Mouse (Mus musculus): ENCODE measurements around the gene Spint5.
A peak's percentile ranks its signal among the peaks of the same experiment; 100 is the strongest.
"Not testable (repeated sequence)": the region's sequence is repeated elsewhere in the genome, so short reads cannot be mapped to it uniquely, and the experiment has no call there.

The Spint5 gene

GRCm38 (mm10) chr2:164715005-164715404 lies at the start of gene Spint5:
Gene Spint5 (plus strand): TSS chr2:164715305.
- DNase-seq, result no peak

GRCm38 (mm10) chr2:164670261-164670660 lies 44.8 kb upstream of the Spint5 start:
- no peak for DNase-seq

GRCm38 (mm10) chr2:164670938-164671337 lies 44.2 kb upstream of the Spint5 start:
- DNase-seq, result no peak

- DNase-seq, result no peak
Observed at GRCm38 (mm10) chr2:164673987-164674386, 41.1 kb upstream of the Spint5 start, which contains the start of gene Wfdc11. Gene Wfdc11 (minus strand): TSS chr2:164674087.

GRCm38 (mm10) chr2:164676103-164676502 lies 39.0 kb upstream of the Spint5 start:
- DNase-seq, result no peak

- DNase-seq, result no peak
Observed at GRCm38 (mm10) chr2:164676916-164677685, 38.0 kb upstream of the Spint5 start.

- DNase-seq, result peak; percentile 93
Observed at GRCm38 (mm10) chr2:164678848-164679625, 36.1 kb upstream of the Spint5 start.

- no peak for DNase-seq
Observed at GRCm38 (mm10) chr2:164679906-164680305, 35.2 kb upstream of the Spint5 start.

GRCm38 (mm10) chr2:164684807-164685206 lies 30.3 kb upstream of the Spint5 start, which contains the start of gene Wfdc13:
Gene Wfdc13 (plus strand): TSS chr2:164685107.
- DNase-seq, result no peak

- no peak for DNase-seq
Observed at GRCm38 (mm10) chr2:164698201-164698600, 16.9 kb upstream of the Spint5 start, which contains the start of gene Spint4. Gene Spint4 (plus strand): TSS chr2:164698501.

GRCm38 (mm10) chr2:164700959-164701358 lies 14.1 kb upstream of the Spint5 start:
- DNase-seq, result no peak

GRCm38 (mm10) chr2:164701761-164702160 lies 13.3 kb upstream of the Spint5 start:
- DNase-seq, result no peak

GRCm38 (mm10) chr2:164704235-164704634 lies 10.9 kb upstream of the Spint5 start:
- no peak for DNase-seq

GRCm38 (mm10) chr2:164705328-164705727 lies 9.8 kb upstream of the Spint5 start:
- DNase-seq, result no peak

- DNase-seq, result no peak
Observed at GRCm38 (mm10) chr2:164705991-164706390, 9.1 kb upstream of the Spint5 start.

GRCm38 (mm10) chr2:164716194-164716786 lies 1.2 kb downstream of the Spint5 start:
- DNase-seq, result not testable (repeated sequence)

- DNase-seq, result no peak
Observed at GRCm38 (mm10) chr2:164723276-164723675, 8.2 kb downstream of the Spint5 start.

GRCm38 (mm10) chr2:164725895-164726619 lies 11.0 kb downstream of the Spint5 start:
- DNase-seq, result peak; percentile 75

- no peak for DNase-seq
Observed at GRCm38 (mm10) chr2:164731719-164732118, 16.6 kb downstream of the Spint5 start.

- DNase-seq, result no peak
Observed at GRCm38 (mm10) chr2:164733259-164733658, 18.2 kb downstream of the Spint5 start.

GRCm38 (mm10) chr2:164734839-164735238 lies 19.7 kb downstream of the Spint5 start:
- DNase-seq, result no peak

- DNase-seq, result no peak
Observed at GRCm38 (mm10) chr2:164735446-164735845, 20.3 kb downstream of the Spint5 start.
